Mouse (Mus musculus) liver, embryonic 13.5 days (tissue): ENCODE results near the gene C2cd5. TPM values are rescaled to one million over a fixed set of nuclear protein-coding genes. Genes with fewer than 3 reads are reported as not detected.

ENCODE experiments used
- ATAC-seq: fragments of 200-750 bp; cut with Nextera tagmentation; 2 replicates; pipeline ENCODE4 v1.8.0; 2017; ENCODE audit warnings: low read depth, mild to moderate bottlenecking, moderate number of reproducible peaks, moderate library complexity
- DNase-seq: peaks from one replicate; pipeline ENCODE4 v3.0.0; 2022
- H3K27ac ChIP-seq: fragments of 300-500 bp; sonication (generic); 2 replicates; pipeline ENCODE4 v1.5.1; 2015; ENCODE audit warnings: moderate library complexity, mild to moderate bottlenecking, inconsistent platforms
- H3K27me3 ChIP-seq: fragments of 300-500 bp; sonication (generic); 2 replicates; pipeline ENCODE4 v1.6.1; 2015; ENCODE audit warnings: mild to moderate bottlenecking, inconsistent platforms
- H3K36me3 ChIP-seq: fragments of 300-500 bp; sonication (generic); 2 replicates; pipeline ENCODE4 v1.6.1; 2015; ENCODE audit warnings: mild to moderate bottlenecking, inconsistent platforms
- H3K4me1 ChIP-seq: fragments of 300-500 bp; sonication (generic); replicated peaks from 2 replicates; pipeline ENCODE4 v1.6.1; 2015; ENCODE audit warnings: inconsistent platforms
- H3K4me2 ChIP-seq: fragments of 300-500 bp; sonication (generic); 2 replicates; pipeline ENCODE4 v1.6.1; 2015; ENCODE audit warnings: inconsistent platforms, mild to moderate bottlenecking, moderate library complexity
- H3K4me3 ChIP-seq: fragments of 300-500 bp; sonication (generic); replicated peaks from 2 replicates; pipeline ENCODE4 v1.5.1; 2015; ENCODE audit warnings: mild to moderate bottlenecking, inconsistent platforms
- H3K9ac ChIP-seq: fragments of 300-500 bp; sonication (generic); 2 replicates; pipeline ENCODE4 v1.6.1; 2015; ENCODE audit warnings: mild to moderate bottlenecking, inconsistent platforms
- H3K9me3 ChIP-seq: fragments of 300-500 bp; sonication (generic); replicated peaks from 2 replicates; pipeline ENCODE4 v1.6.1; 2016; ENCODE audit warnings: inconsistent platforms
- WGBS: fragments of 180-500 bp; shearing (Covaris S2); methylation state at CpG from one replicate; pipeline ENCODE4 v1.1.7; 2015; ENCODE audit not compliant: insufficient replicate concordance; 5-methylcytosine and 5-hydroxymethylcytosine counted together
- polyA plus RNA-seq: library from polyadenylated mRNA; unstranded; fragments of >200 nt; fragmentation: Nextera tagmentation; extraction: Ambion mirVana; gene quantifications from 2 replicates; pipeline ENCODE4 v1.2.1, GENCODE M21; 2015

Gene C2cd5
- polyA plus RNA-seq, 1 experiment from 2014 or later = 15.2 TPM

GRCm38 (mm10) chr6:143072412-143073014, 27.4 kb downstream of the C2cd5 start:
- H3K27ac ChIP-seq = no peak overlapping the region
- H3K9ac ChIP-seq = no peak overlapping the region
- no peak overlapping the region for H3K4me3 ChIP-seq
- H3K27me3 ChIP-seq = no peaks in the 10 kb centered on the region
- no peak overlapping the region for H3K4me2 ChIP-seq
- peaks cover 47% of the 10 kb centered on the region for H3K36me3 ChIP-seq
- H3K4me1 ChIP-seq = peaks cover 31% of the 10 kb centered on the region
- H3K9me3 ChIP-seq = no peaks in the 10 kb centered on the region
- ATAC-seq = no peak
- DNase-seq = no peak
- WGBS = 59% methylated on average over 8 of the region's 8 CpGs

GRCm38 (mm10) chr6:143070736-143071135, 29.2 kb downstream of the C2cd5 start:
- no peak overlapping the region for H3K4me2 ChIP-seq
- peaks cover 37% of the 10 kb centered on the region for H3K36me3 ChIP-seq
- no peaks in the 10 kb centered on the region for H3K27me3 ChIP-seq
- H3K4me1 ChIP-seq = peaks cover 42% of the 10 kb centered on the region
- H3K9ac ChIP-seq = no peak overlapping the region
- 75% methylated on average over 9 of the region's 9 CpGs for WGBS
- no peak overlapping the region for H3K4me3 ChIP-seq
- DNase-seq (no peak), ATAC-seq (no peak)
- H3K9me3 ChIP-seq = no peaks in the 10 kb centered on the region
- peak overlapping the region; percentile 19; the same call in 1 of the 2 replicates for H3K27ac ChIP-seq

- Histone ChIP-seq H3K9me3 (no peaks in the 10 kb centered on the region), H3K4me1 (peaks cover 49% of the 10 kb centered on the region), H3K27ac (peak overlapping the region; percentile 36), H3K4me3 (no peak overlapping the region), H3K9ac (no peak overlapping the region), H3K27me3 (no peaks in the 10 kb centered on the region), H3K4me2 (no peak overlapping the region), H3K36me3 (peaks cover 35% of the 10 kb centered on the region)
- no peak for DNase-seq
- 76% methylated on average over 5 of the region's 5 CpGs for WGBS
- ATAC-seq = no peak
Measured at GRCm38 (mm10) chr6:143070019-143070418, 29.9 kb downstream of the C2cd5 start.

- Histone ChIP-seq H3K9ac (no peak overlapping the region), H3K27ac (peak overlapping the region; percentile 36), H3K27me3 (no peaks in the 10 kb centered on the region), H3K9me3 (no peaks in the 10 kb centered on the region), H3K36me3 (peaks cover 34% of the 10 kb centered on the region), H3K4me2 (no peak overlapping the region), H3K4me1 (peaks cover 53% of the 10 kb centered on the region), H3K4me3 (no peak overlapping the region)
- DNase-seq (no peak), ATAC-seq (no peak)
- 85% methylated on average over 8 of the region's 8 CpGs for WGBS
Measured at GRCm38 (mm10) chr6:143069606-143070005, 30.3 kb downstream of the C2cd5 start.

- Histone ChIP-seq H3K36me3 (peaks cover 26% of the 10 kb centered on the region), H3K27ac (peak overlapping the region; percentile 92), H3K4me3 (peak overlapping the region; percentile 21; the same call in 1 of the 2 replicates), H3K9ac (peak overlapping the region; percentile 54), H3K9me3 (no peaks in the 10 kb centered on the region), H3K4me2 (peak overlapping the region; percentile 59), H3K27me3 (no peaks in the 10 kb centered on the region), H3K4me1 (peaks cover 61% of the 10 kb centered on the region)
- 32% methylated on average over 9 of the region's 9 CpGs for WGBS
- DNase-seq (peak; percentile 63), ATAC-seq (peak; percentile 98)
Measured at GRCm38 (mm10) chr6:143068181-143068915, 31.6 kb downstream of the C2cd5 start.

GRCm38 (mm10) chr6:143067654-143068053, 32.3 kb downstream of the C2cd5 start:
- peaks cover 57% of the 10 kb centered on the region for H3K4me1 ChIP-seq
- DNase-seq = no peak
- no peak overlapping the region for H3K4me3 ChIP-seq
- peaks cover 27% of the 10 kb centered on the region for H3K36me3 ChIP-seq
- ATAC-seq = peak; percentile 38
- 0 out of 2 replicates have a peak overlapping the region, but pooled peaks have one; percentile 33 for H3K9ac ChIP-seq
- H3K4me2 ChIP-seq = peak overlapping the region; percentile 34; the same call in 1 of the 2 replicates
- H3K27me3 ChIP-seq = no peaks in the 10 kb centered on the region
- H3K27ac ChIP-seq = peak overlapping the region; percentile 83
- H3K9me3 ChIP-seq = no peaks in the 10 kb centered on the region
- WGBS = 65% methylated on average over 3 of the region's 3 CpGs

GRCm38 (mm10) chr6:143066859-143067258, 33.1 kb downstream of the C2cd5 start:
- no peaks in the 10 kb centered on the region for H3K27me3 ChIP-seq
- H3K4me3 ChIP-seq = no peak overlapping the region
- DNase-seq (no peak), ATAC-seq (no peak)
- peak overlapping the region; percentile 28; the same call in 1 of the 2 replicates for H3K4me2 ChIP-seq
- WGBS = 47% methylated on average over 9 of the region's 9 CpGs
- 0 out of 2 replicates have a peak overlapping the region, but pooled peaks have one; percentile 35 for H3K9ac ChIP-seq
- H3K27ac ChIP-seq = peak overlapping the region; percentile 60
- no peaks in the 10 kb centered on the region for H3K9me3 ChIP-seq
- H3K36me3 ChIP-seq = peaks cover 29% of the 10 kb centered on the region
- peaks cover 53% of the 10 kb centered on the region for H3K4me1 ChIP-seq

- no peak for DNase-seq
- 29% methylated on average over 2 of the region's 2 CpGs for WGBS
- H3K27ac ChIP-seq = peak overlapping the region; percentile 19; the same call in 1 of the 2 replicates
Measured at GRCm38 (mm10) chr6:143064047-143064446, 35.9 kb downstream of the C2cd5 start.

GRCm38 (mm10) chr6:143057601-143058000, 42.3 kb downstream of the C2cd5 start:
- no peaks in the 10 kb centered on the region for H3K27me3 ChIP-seq
- H3K4me1 ChIP-seq = no peaks in the 10 kb centered on the region
- no peak for DNase-seq
- H3K27ac ChIP-seq = no peak overlapping the region
- no peak overlapping the region for H3K4me2 ChIP-seq
- peaks cover 48% of the 10 kb centered on the region for H3K36me3 ChIP-seq
- no peak for ATAC-seq
- H3K4me3 ChIP-seq = no peak overlapping the region
- no peaks in the 10 kb centered on the region for H3K9me3 ChIP-seq
- WGBS = 89% methylated on average over 5 of the region's 5 CpGs
- H3K9ac ChIP-seq = no peak overlapping the region

More at GRCm38 (mm10) chr6:143064047-143064446, 35.9 kb downstream of the C2cd5 start:
- Histone ChIP-seq H3K9ac (no peak overlapping the region), H3K27me3 (no peaks in the 10 kb centered on the region), H3K4me3 (no peak overlapping the region), H3K4me1 (peaks cover 46% of the 10 kb centered on the region), H3K9me3 (no peaks in the 10 kb centered on the region), H3K36me3 (peaks cover 37% of the 10 kb centered on the region), H3K4me2 (no peak overlapping the region)
- no peak for ATAC-seq

GRCm38 (mm10) chr6:143051566-143051965, 48.4 kb downstream of the C2cd5 start:
- H3K4me1 ChIP-seq = no peaks in the 10 kb centered on the region
- no peak overlapping the region for H3K4me2 ChIP-seq
- H3K36me3 ChIP-seq = peaks cover 58% of the 10 kb centered on the region
- H3K27me3 ChIP-seq = no peaks in the 10 kb centered on the region
- H3K9ac ChIP-seq = no peak overlapping the region
- no peaks in the 10 kb centered on the region for H3K9me3 ChIP-seq
- WGBS = 84% methylated on average over 5 of the region's 5 CpGs
- H3K27ac ChIP-seq = no peak overlapping the region
- no peak for ATAC-seq
- no peak overlapping the region for H3K4me3 ChIP-seq
- no peak for DNase-seq

- no peaks in the 10 kb centered on the region for H3K9me3 ChIP-seq
- peaks cover 55% of the 10 kb centered on the region for H3K36me3 ChIP-seq
- ATAC-seq (peak; percentile 47; the same call in 1 of the 2 replicates), DNase-seq (no peak)
- H3K27me3 ChIP-seq = no peaks in the 10 kb centered on the region
- WGBS = 75% methylated on average over 11 of the region's 11 CpGs
- no peaks in the 10 kb centered on the region for H3K4me1 ChIP-seq
- H3K9ac ChIP-seq = no peak overlapping the region
- no peak overlapping the region for H3K4me3 ChIP-seq
- 0 out of 2 replicates have a peak overlapping the region, but pooled peaks have one; percentile 20 for H3K27ac ChIP-seq
- H3K4me2 ChIP-seq = no peak overlapping the region
Measured at GRCm38 (mm10) chr6:143049791-143050555, 50.0 kb downstream of the C2cd5 start.
